Mouse (Mus musculus): ENCODE measurements around the gene Fam110a. TPM values are rescaled to one million over a fixed set of nuclear protein-coding genes. Genes with fewer than 3 reads are reported as not detected.
"Not testable (repeated sequence)": the region's sequence is repeated elsewhere in the genome, so short reads cannot be mapped to it uniquely, and the experiment has no call there.

Fam110a gene
- polyA plus RNA-seq, 1 experiment = 9.0 TPM

GRCm38 (mm10) chr2:151997776-151998504, 17.9 kb upstream of the Fam110a start:
- no peak overlapping the region for H3K27ac ChIP-seq (ENCODE audit: insufficient read depth, low read length)
- TF ChIP-seq CTCF (IDR thresholded peaks at IDR 0.05; ENCODE audit: extremely low read depth, insufficient read depth, insufficient read length, insufficient replicate concordance) (no peak), POLR2A (IDR thresholded peaks at IDR 0.05; ENCODE audit: low read depth, low read length) (no peak)
- no peaks in the 10 kb centered on the region for H3K27me3 ChIP-seq (ENCODE audit: control insufficient read depth, insufficient read depth, low read length)
- H3K4me3 ChIP-seq (ENCODE audit: extremely low read depth, insufficient read depth, insufficient read length) = no peak overlapping the region
- H3K36me3 ChIP-seq (ENCODE audit: control insufficient read depth, insufficient read depth, low read length) = no peaks in the 10 kb centered on the region
- no peaks in the 10 kb centered on the region; the same call in 1 of the 2 replicates for H3K4me1 ChIP-seq (ENCODE audit: control insufficient read depth, insufficient read depth, insufficient read length)
- WGBS = 74% methylated on average over 8 of the region's 8 CpGs
- DNase-seq (ENCODE audit: low read depth in 1 of 2, low spot score in 2 of 2) = no peak

GRCm38 (mm10) chr2:151997190-151997575, 17.2 kb upstream of the Fam110a start:
- 71% methylated on average over 2 of the region's 2 CpGs for WGBS
- DNase-seq (ENCODE audit: low read depth in 1 of 2, low spot score in 2 of 2) = not testable (repeated sequence)

GRCm38 (mm10) chr2:151996229-151997189, 16.5 kb upstream of the Fam110a start, which contains the start of gene Slc52a3:
Gene Slc52a3, plus strand, starts transcription at chr2:151996511.
- no peak for TF ChIP-seq POLR2A (IDR thresholded peaks at IDR 0.05; ENCODE audit: low read depth, low read length)
- peak; percentile 98 for TF ChIP-seq CTCF (IDR thresholded peaks at IDR 0.05; ENCODE audit: extremely low read depth, insufficient read depth, insufficient read length, insufficient replicate concordance)
- Histone ChIP-seq H3K27ac (ENCODE audit: insufficient read depth, low read length) (no peak within 1 kb of the TSS), H3K27me3 (ENCODE audit: control insufficient read depth, insufficient read depth, low read length) (no peaks in the 10 kb centered on the region), H3K4me3 (ENCODE audit: extremely low read depth, insufficient read depth, insufficient read length) (peak within 1 kb of the TSS; percentile 33; the same call in 1 of the 2 replicates), H3K4me1 (ENCODE audit: control insufficient read depth, insufficient read depth, insufficient read length) (no peaks in the 10 kb centered on the region; the same call in 1 of the 2 replicates), H3K36me3 (ENCODE audit: control insufficient read depth, insufficient read depth, low read length) (no peaks in the 10 kb centered on the region)
- WGBS = 14% methylated on average over 35 of the region's 35 CpGs
- DNase-seq (ENCODE audit: low read depth in 1 of 2, low spot score in 2 of 2) = peak; percentile 73 to 88

More at GRCm38 (mm10) chr2:151997190-151997575, 17.2 kb upstream of the Fam110a start:
- H3K27ac ChIP-seq (ENCODE audit: insufficient read depth, low read length); H3K36me3 ChIP-seq (ENCODE audit: control insufficient read depth, insufficient read depth, low read length); H3K4me3 ChIP-seq (ENCODE audit: extremely low read depth, insufficient read depth, insufficient read length); H3K4me1 ChIP-seq (ENCODE audit: control insufficient read depth, insufficient read depth, insufficient read length); H3K27me3 ChIP-seq (ENCODE audit: control insufficient read depth, insufficient read depth, low read length): not testable (repeated sequence)

- no peaks in the 10 kb centered on the region for H3K36me3 ChIP-seq (ENCODE audit: control insufficient read depth, insufficient read depth, low read length)
- H3K27ac ChIP-seq (ENCODE audit: insufficient read depth, low read length) = no peak overlapping the region
- H3K4me3 ChIP-seq (ENCODE audit: extremely low read depth, insufficient read depth, insufficient read length) = no peak overlapping the region
- TF ChIP-seq POLR2A (IDR thresholded peaks at IDR 0.05; ENCODE audit: low read depth, low read length) = no peak
- TF ChIP-seq CTCF (IDR thresholded peaks at IDR 0.05; ENCODE audit: extremely low read depth, insufficient read depth, insufficient read length, insufficient replicate concordance) = peak; percentile 77; the same call in 1 of the 2 replicates
- no peaks in the 10 kb centered on the region; the same call in 1 of the 2 replicates for H3K4me1 ChIP-seq (ENCODE audit: control insufficient read depth, insufficient read depth, insufficient read length)
- peak; percentile 45 to 65 for DNase-seq (ENCODE audit: low read depth in 1 of 2, low spot score in 2 of 2)
- WGBS = 6% methylated on average over 22 of the region's 22 CpGs
- H3K27me3 ChIP-seq (ENCODE audit: control insufficient read depth, insufficient read depth, low read length) = no peaks in the 10 kb centered on the region
Observed at GRCm38 (mm10) chr2:151994350-151995122, 14.5 kb upstream of the Fam110a start.

- H3K27me3 ChIP-seq (ENCODE audit: control insufficient read depth, insufficient read depth, low read length) = no peaks in the 10 kb centered on the region
- no peak overlapping the region for H3K4me3 ChIP-seq (ENCODE audit: extremely low read depth, insufficient read depth, insufficient read length)
- DNase-seq (ENCODE audit: low read depth in 1 of 2, low spot score in 2 of 2) = no peak
- no peaks in the 10 kb centered on the region for H3K36me3 ChIP-seq (ENCODE audit: control insufficient read depth, insufficient read depth, low read length)
- TF ChIP-seq POLR2A (IDR thresholded peaks at IDR 0.05; ENCODE audit: low read depth, low read length) (no peak), CTCF (IDR thresholded peaks at IDR 0.05; ENCODE audit: extremely low read depth, insufficient read depth, insufficient read length, insufficient replicate concordance) (no peak)
- WGBS = 83% methylated on average over 5 of the region's 5 CpGs
- H3K27ac ChIP-seq (ENCODE audit: insufficient read depth, low read length) = no peak overlapping the region
- H3K4me1 ChIP-seq (ENCODE audit: control insufficient read depth, insufficient read depth, insufficient read length) = no peaks in the 10 kb centered on the region; the same call in 1 of the 2 replicates
Observed at GRCm38 (mm10) chr2:151991446-151991845, 11.4 kb upstream of the Fam110a start.

GRCm38 (mm10) chr2:151990985-151991394, 11.0 kb upstream of the Fam110a start:
- Histone ChIP-seq H3K27me3 (ENCODE audit: control insufficient read depth, insufficient read depth, low read length) (no peaks in the 10 kb centered on the region), H3K4me3 (ENCODE audit: extremely low read depth, insufficient read depth, insufficient read length) (no peak overlapping the region), H3K27ac (ENCODE audit: insufficient read depth, low read length) (no peak overlapping the region), H3K36me3 (ENCODE audit: control insufficient read depth, insufficient read depth, low read length) (no peaks in the 10 kb centered on the region), H3K4me1 (ENCODE audit: control insufficient read depth, insufficient read depth, insufficient read length) (no peaks in the 10 kb centered on the region; the same call in 1 of the 2 replicates)
- no peak for DNase-seq (ENCODE audit: low read depth in 1 of 2, low spot score in 2 of 2)
- no peak for TF ChIP-seq POLR2A (IDR thresholded peaks at IDR 0.05; ENCODE audit: low read depth, low read length)
- TF ChIP-seq CTCF (IDR thresholded peaks at IDR 0.05; ENCODE audit: extremely low read depth, insufficient read depth, insufficient read length, insufficient replicate concordance) = no peak
- 74% methylated on average over 1 of the region's 1 CpGs for WGBS
